Mouse (Mus musculus) fibroblast of lung, adult 2 months (primary cell): ENCODE results near the gene Sp140.
"Not testable (repeated sequence)": the region's sequence is repeated elsewhere in the genome, so short reads cannot be mapped to it uniquely, and the experiment has no call there.

Experiments used
- DNase-seq: peaks from one replicate; pipeline ENCODE4 v3.0.0-alpha.2; 2011; ENCODE audit warnings: low read depth

The Sp140 gene

GRCm38 (mm10) chr1:85600078-85600477, at the start of gene Sp140:
TSS of gene Sp140 (plus strand) at chr1:85600378.
- not testable (repeated sequence) for DNase-seq

- not testable (repeated sequence) for DNase-seq
These were observed 44.9 kb upstream of the Sp140 start for GRCm38 (mm10) chr1:85555261-85555660.

- DNase-seq: not testable (repeated sequence)
These were observed 26.6 kb upstream of the Sp140 start for GRCm38 (mm10) chr1:85573554-85573953.

- not testable (repeated sequence) for DNase-seq
These were observed 24.8 kb upstream of the Sp140 start, which contains the start of gene G530012D18Rik for GRCm38 (mm10) chr1:85575376-85575775. TSS of gene G530012D18Rik (plus strand) at chr1:85575676.

- DNase-seq: not testable (repeated sequence)
These were observed 21.7 kb upstream of the Sp140 start for GRCm38 (mm10) chr1:85578372-85579010.

GRCm38 (mm10) chr1:85579199-85580147, 20.7 kb upstream of the Sp140 start:
- not testable (repeated sequence) for DNase-seq

- not testable (repeated sequence) for DNase-seq
These were observed 20.0 kb upstream of the Sp140 start for GRCm38 (mm10) chr1:85580148-85580534.

- not testable (repeated sequence) for DNase-seq
These were observed 19.6 kb upstream of the Sp140 start for GRCm38 (mm10) chr1:85580578-85580977.

GRCm38 (mm10) chr1:85581518-85581917, 18.7 kb upstream of the Sp140 start:
- not testable (repeated sequence) for DNase-seq

- not testable (repeated sequence) for DNase-seq
These were observed 11.5 kb upstream of the Sp140 start for GRCm38 (mm10) chr1:85588697-85589096.

- DNase-seq: not testable (repeated sequence)
These were observed 7.7 kb upstream of the Sp140 start for GRCm38 (mm10) chr1:85592526-85592925.

- not testable (repeated sequence) for DNase-seq
These were observed 1.7 kb upstream of the Sp140 start, which contains the start of gene Sp110 for GRCm38 (mm10) chr1:85598271-85599012. TSS of gene Sp110 (minus strand) at chr1:85598817.

- DNase-seq: not testable (repeated sequence)
These were observed 616 bp downstream of the Sp140 start for GRCm38 (mm10) chr1:85600794-85601193.

- not testable (repeated sequence) for DNase-seq
These were observed 4.2 kb downstream of the Sp140 start for GRCm38 (mm10) chr1:85604341-85604740.

- not testable (repeated sequence) for DNase-seq
These were observed 8.2 kb downstream of the Sp140 start for GRCm38 (mm10) chr1:85608361-85608760.

GRCm38 (mm10) chr1:85610581-85610980, 10.4 kb downstream of the Sp140 start:
- DNase-seq: not testable (repeated sequence)

- DNase-seq: not testable (repeated sequence)
These were observed 14.9 kb downstream of the Sp140 start for GRCm38 (mm10) chr1:85615096-85615495.

GRCm38 (mm10) chr1:85615819-85616218, 15.6 kb downstream of the Sp140 start:
- not testable (repeated sequence) for DNase-seq

GRCm38 (mm10) chr1:85617161-85617560, 17.0 kb downstream of the Sp140 start:
- DNase-seq: not testable (repeated sequence)

- not testable (repeated sequence) for DNase-seq
These were observed 18.5 kb downstream of the Sp140 start for GRCm38 (mm10) chr1:85618689-85619088.

GRCm38 (mm10) chr1:85636936-85637335, 36.8 kb downstream of the Sp140 start:
- not testable (repeated sequence) for DNase-seq

- not testable (repeated sequence) for DNase-seq
These were observed 38.0 kb downstream of the Sp140 start for GRCm38 (mm10) chr1:85638144-85638543.
